Mouse (Mus musculus) stomach, postnatal 0 days (tissue): ENCODE measurements around the gene Ankrd54. TPM values are rescaled to one million over a fixed set of nuclear protein-coding genes. Genes with fewer than 3 reads are reported as not detected.

Experiments used
- ATAC-seq: fragments of 200-750 bp; cut with Nextera tagmentation; 2 replicates; pipeline ENCODE4 v1.8.0; 2017; ENCODE audit not compliant: low FRiP score, low TSS enrichment
- DNase-seq: peaks from one replicate; pipeline ENCODE4 v3.0.0-alpha.2; 2016; ENCODE audit warnings: low spot score
- H3K27ac ChIP-seq: fragments of 300-500 bp; sonication (generic); replicated peaks from 2 replicates; pipeline ENCODE4 v1.5.1; 2014; ENCODE audit warnings: mild to moderate bottlenecking, control low read depth
- H3K27me3 ChIP-seq: fragments of 300-500 bp; sonication (generic); 2 replicates; pipeline ENCODE4 v1.6.1; 2014; ENCODE audit warnings: low read length; ENCODE audit not compliant: control insufficient read depth, insufficient read depth
- H3K36me3 ChIP-seq: fragments of 300-500 bp; sonication (generic); 2 replicates; pipeline ENCODE4 v1.6.1; 2014; ENCODE audit warnings: low read length, mixed read lengths; ENCODE audit not compliant: control insufficient read depth, insufficient read depth
- H3K4me1 ChIP-seq: fragments of 300-500 bp; sonication (generic); replicated peaks from 2 replicates; pipeline ENCODE4 v1.6.1; 2014; ENCODE audit warnings: antibody characterized with exemption; ENCODE audit not compliant: control insufficient read depth, insufficient read depth
- H3K4me2 ChIP-seq: fragments of 300-500 bp; sonication (generic); replicated peaks from 2 replicates; pipeline ENCODE4 v1.6.1; 2014; ENCODE audit warnings: low read depth, mild to moderate bottlenecking, control low read depth, moderate library complexity
- H3K4me3 ChIP-seq: fragments of 300-500 bp; sonication (generic); 2 replicates; pipeline ENCODE4 v1.5.1; 2014; ENCODE audit warnings: low read depth, low read length, control low read depth
- H3K9ac ChIP-seq: fragments of 300-500 bp; sonication (generic); 2 replicates; pipeline ENCODE4 v1.6.1; 2014; ENCODE audit warnings: mild to moderate bottlenecking, low read length, control low read depth, mixed read lengths
- H3K9me3 ChIP-seq: fragments of 300-500 bp; sonication (generic); 2 replicates; pipeline ENCODE4 v1.6.1; 2016; ENCODE audit warnings: low read length; ENCODE audit not compliant: control insufficient read depth
- CTCF ChIP-seq: IDR thresholded peaks from 2 replicates; pipeline ENCODE4 v1.5.1; 2016; ENCODE audit warnings: antibody characterized with exemption, low read depth, mild to moderate bottlenecking, moderate library complexity
- EP300 ChIP-seq: optimal IDR thresholded peaks from 2 replicates; pipeline ENCODE3; 2016; ENCODE audit warnings: antibody characterized with exemption
- WGBS: fragments of 180-500 bp; shearing (Covaris S2); extraction: QIAGEN DNeasy Blood & Tissue Kit; methylation state at CpG from one replicate; pipeline ENCODE4 v1.1.7; 2014; 5-methylcytosine and 5-hydroxymethylcytosine counted together
- polyA plus RNA-seq: library from polyadenylated mRNA; unstranded; fragments of >200 nt; fragmentation: Nextera tagmentation; extraction: Ambion mirVana; gene quantifications from 2 replicates; pipeline ENCODE4 v1.2.1, GENCODE M21; 2015

Gene Ankrd54
- polyA plus RNA-seq, 1 experiment from 2014 or later, result 27.1 TPM

- 78% methylated on average over 4 of the region's 4 CpGs for WGBS
- H3K4me1 ChIP-seq, result peaks cover 19% of the 10 kb centered on the region
- no peaks in the 10 kb centered on the region for H3K9me3 ChIP-seq
- H3K9ac ChIP-seq, result 0 out of 2 replicates have a peak overlapping the region, but pooled peaks have one; percentile 18
- peak overlapping the region; percentile 94 for H3K27ac ChIP-seq
- no peak overlapping the region for H3K4me2 ChIP-seq
- ATAC-seq (no peak), DNase-seq (no peak)
- H3K27me3 ChIP-seq, result no peaks in the 10 kb centered on the region
- no peak overlapping the region for H3K4me3 ChIP-seq
- no peaks in the 10 kb centered on the region for H3K36me3 ChIP-seq
- TF ChIP-seq CTCF, result no peak
- no peak for TF ChIP-seq EP300
Measured at GRCm38 (mm10) chr15:79099456-79099855, 36.8 kb upstream of the Ankrd54 start.

GRCm38 (mm10) chr15:79098868-79099267 lies 36.2 kb upstream of the Ankrd54 start:
- Histone ChIP-seq H3K27ac (peak overlapping the region; percentile 94), H3K4me3 (no peak overlapping the region), H3K9ac (0 out of 2 replicates have a peak overlapping the region, but pooled peaks have one; percentile 18), H3K4me1 (peaks cover 19% of the 10 kb centered on the region), H3K27me3 (no peaks in the 10 kb centered on the region), H3K4me2 (no peak overlapping the region), H3K36me3 (no peaks in the 10 kb centered on the region; the same call in 1 of the 2 replicates), H3K9me3 (no peaks in the 10 kb centered on the region)
- no peak for DNase-seq
- 49% methylated on average over 7 of the region's 7 CpGs for WGBS
- no peak for ATAC-seq
- TF ChIP-seq CTCF, result no peak
- TF ChIP-seq EP300, result no peak

GRCm38 (mm10) chr15:79098220-79098619 lies 35.5 kb upstream of the Ankrd54 start:
- Histone ChIP-seq H3K4me1 (peaks cover 19% of the 10 kb centered on the region), H3K36me3 (no peaks in the 10 kb centered on the region; the same call in 1 of the 2 replicates), H3K4me2 (no peak overlapping the region), H3K4me3 (no peak overlapping the region), H3K9ac (peak overlapping the region; percentile 27), H3K27me3 (no peaks in the 10 kb centered on the region), H3K9me3 (no peaks in the 10 kb centered on the region), H3K27ac (peak overlapping the region; percentile 94)
- ATAC-seq (peak; percentile 14; the same call in 1 of the 2 replicates), DNase-seq (no peak)
- WGBS, result 52% methylated on average over 5 of the region's 5 CpGs
- TF ChIP-seq CTCF (no peak), EP300 (no peak)

GRCm38 (mm10) chr15:79097611-79098025 lies 34.9 kb upstream of the Ankrd54 start:
- WGBS, result 9% methylated on average over 6 of the region's 6 CpGs
- peak overlapping the region; percentile 42 for H3K4me2 ChIP-seq
- ATAC-seq, result peak; percentile 85

GRCm38 (mm10) chr15:79097135-79097534 lies 34.4 kb upstream of the Ankrd54 start:
- TF ChIP-seq EP300 (no peak), CTCF (no peak)
- H3K36me3 ChIP-seq, result no peaks in the 10 kb centered on the region; the same call in 1 of the 2 replicates
- no peak overlapping the region for H3K4me3 ChIP-seq
- 10% methylated on average over 2 of the region's 2 CpGs for WGBS
- no peaks in the 10 kb centered on the region for H3K27me3 ChIP-seq
- H3K4me1 ChIP-seq, result peaks cover 19% of the 10 kb centered on the region
- H3K9me3 ChIP-seq, result no peaks in the 10 kb centered on the region
- H3K9ac ChIP-seq, result peak overlapping the region; percentile 38; the same call in 1 of the 2 replicates
- H3K4me2 ChIP-seq, result peak overlapping the region; percentile 42
- peak overlapping the region; percentile 94 for H3K27ac ChIP-seq
- ATAC-seq (no peak), DNase-seq (no peak)

More at GRCm38 (mm10) chr15:79097611-79098025, 34.9 kb upstream of the Ankrd54 start:
- Histone ChIP-seq H3K27me3 (no peaks in the 10 kb centered on the region), H3K9me3 (no peaks in the 10 kb centered on the region), H3K36me3 (no peaks in the 10 kb centered on the region; the same call in 1 of the 2 replicates), H3K4me1 (peaks cover 19% of the 10 kb centered on the region), H3K9ac (peak overlapping the region; percentile 38), H3K4me3 (no peak overlapping the region), H3K27ac (peak overlapping the region; percentile 94)
- no peak for TF ChIP-seq EP300
- no peak for TF ChIP-seq CTCF
- DNase-seq, result peak; percentile 75

- H3K9ac ChIP-seq, result no peak overlapping the region
- peak overlapping the region; percentile 94 for H3K27ac ChIP-seq
Measured at GRCm38 (mm10) chr15:79096556-79096955, 33.9 kb upstream of the Ankrd54 start.

More at GRCm38 (mm10) chr15:79096556-79096955, 33.9 kb upstream of the Ankrd54 start:
- H3K36me3 ChIP-seq, result no peaks in the 10 kb centered on the region; the same call in 1 of the 2 replicates
- no peaks in the 10 kb centered on the region for H3K27me3 ChIP-seq
- H3K4me1 ChIP-seq, result peaks cover 19% of the 10 kb centered on the region
- H3K4me2 ChIP-seq, result no peak overlapping the region
- no peak for DNase-seq
- TF ChIP-seq EP300 (no peak), CTCF (no peak)
- ATAC-seq, result no peak
- 50% methylated on average over 3 of the region's 3 CpGs for WGBS
- no peak overlapping the region for H3K4me3 ChIP-seq
- no peaks in the 10 kb centered on the region for H3K9me3 ChIP-seq
